20 mouse cellular contexts compared by ENCODE assay signal in genomic region chr2:145069931-145070330, GRCm38 (mm10).
"Had no signal": no experiment of that assay in that cellular context is flagged by ENCODE, and none has a peak within 500 bp of the region (broad histone marks: within the 10 kb centered on the region; RNA-seq: fewer than 3 reads in every experiment).

No protein-coding gene starts in this region.

- H3K36me3 ChIP-seq: lung, embryonic 15.5 days; midbrain, embryonic 10.5 days; midbrain, embryonic 12.5 days; neural tube, embryonic 13.5 days; neural tube, embryonic 15.5 days had no signal

- H3K4me3 ChIP-seq: lung, embryonic 15.5 days; midbrain, embryonic 10.5 days; midbrain, embryonic 12.5 days; myocyte; neural tube, embryonic 13.5 days; neural tube, embryonic 15.5 days had no signal

- H3K4me2 ChIP-seq: lung, embryonic 15.5 days; midbrain, embryonic 12.5 days; neural tube, embryonic 13.5 days; neural tube, embryonic 15.5 days had no signal

- H3K9me3 ChIP-seq: lung, embryonic 15.5 days; midbrain, embryonic 10.5 days; midbrain, embryonic 12.5 days; neural tube, embryonic 13.5 days; neural tube, embryonic 15.5 days had no signal

- DNase-seq: lung, adult 18-20 months; lung, postnatal 14 days; lung, postnatal 36 days; midbrain, embryonic 14.5 days; retina, postnatal 1 day; right cerebral cortex, adult 18-20 months; right cerebral cortex, postnatal 25 days; right cerebral cortex, postnatal 4 days; spleen, adult 18-20 months; thymus, adult 18-20 months; thymus, postnatal 14 days; thymus, postnatal 36 days had no signal

- H3K9ac ChIP-seq: lung, embryonic 15.5 days; midbrain, embryonic 12.5 days; neural tube, embryonic 13.5 days; neural tube, embryonic 15.5 days had no signal

- H3K27me3 ChIP-seq: lung, embryonic 15.5 days; midbrain, embryonic 12.5 days; neural tube, embryonic 13.5 days; neural tube, embryonic 15.5 days had no signal

- ATAC-seq: lung, postnatal 0 days; midbrain, embryonic 16.5 days had no signal

- H3K27ac ChIP-seq: lung, embryonic 15.5 days; midbrain, embryonic 10.5 days; midbrain, embryonic 12.5 days; neural tube, embryonic 13.5 days; neural tube, embryonic 15.5 days had no signal

- H3K4me1 ChIP-seq: lung, embryonic 15.5 days; midbrain, embryonic 10.5 days; midbrain, embryonic 12.5 days; neural tube, embryonic 13.5 days; neural tube, embryonic 15.5 days had no signal
